Mouse (Mus musculus): ENCODE data around the gene Abcb8.

Gene Abcb8

GRCm38 (mm10) chr5:24399686-24400085 is 6.2 kb downstream of the Abcb8 start:
- no peak for DNase-seq

GRCm38 (mm10) chr5:24400362-24400761 is 6.9 kb downstream of the Abcb8 start:
- DNase-seq: no peak

- no peak for DNase-seq
Observed at GRCm38 (mm10) chr5:24400911-24401605, 7.6 kb downstream of the Abcb8 start.

GRCm38 (mm10) chr5:24401969-24402368 is 8.5 kb downstream of the Abcb8 start:
- DNase-seq: no peak

GRCm38 (mm10) chr5:24404594-24405360 is 11.3 kb downstream of the Abcb8 start:
- DNase-seq: no peak

GRCm38 (mm10) chr5:24405389-24405876 is 12.0 kb downstream of the Abcb8 start:
- no peak for DNase-seq

GRCm38 (mm10) chr5:24408651-24409050 is 15.2 kb downstream of the Abcb8 start:
- no peak for DNase-seq

GRCm38 (mm10) chr5:24409466-24409865 is 16.0 kb downstream of the Abcb8 start:
- no peak for DNase-seq

- DNase-seq: no peak
Observed at GRCm38 (mm10) chr5:24412063-24412462, 18.6 kb downstream of the Abcb8 start.

- DNase-seq: no peak
Observed at GRCm38 (mm10) chr5:24413042-24413693, 19.7 kb downstream of the Abcb8 start, which contains the start of gene Asic3. Gene Asic3, plus strand, starts transcription at chr5:24413392.

GRCm38 (mm10) chr5:24413938-24414337 is 20.5 kb downstream of the Abcb8 start:
- no peak for DNase-seq

- peak; percentile 88 for DNase-seq
Observed at GRCm38 (mm10) chr5:24416222-24416736, 22.8 kb downstream of the Abcb8 start.

GRCm38 (mm10) chr5:24417587-24417986 is 24.1 kb downstream of the Abcb8 start:
- DNase-seq: no peak

GRCm38 (mm10) chr5:24420381-24420780 is 26.9 kb downstream of the Abcb8 start:
- DNase-seq: no peak

- peak; percentile 99 for DNase-seq
Observed at GRCm38 (mm10) chr5:24423129-24424003, 29.9 kb downstream of the Abcb8 start, which contains the start of the genes Cdk5 and Slc4a2. Gene Cdk5, minus strand, starts transcription at chr5:24423530. Gene Slc4a2, plus strand, starts transcription at chr5:24423837.

GRCm38 (mm10) chr5:24424004-24424781 is 30.7 kb downstream of the Abcb8 start:
- peak; percentile 64 for DNase-seq

GRCm38 (mm10) chr5:24424861-24425411 is 31.5 kb downstream of the Abcb8 start:
- DNase-seq: peak; percentile 88

- peak; percentile 59 for DNase-seq
Observed at GRCm38 (mm10) chr5:24425421-24426036, 32.1 kb downstream of the Abcb8 start.

GRCm38 (mm10) chr5:24426037-24426432 is 32.6 kb downstream of the Abcb8 start:
- DNase-seq: no peak

GRCm38 (mm10) chr5:24426556-24427284 is 33.3 kb downstream of the Abcb8 start:
- no peak for DNase-seq

Measured in lung, postnatal 36 days (tissue).